Mouse (Mus musculus) G1E (cell line): ENCODE measurements around the gene Ntf3. TPM values are rescaled to one million over a fixed set of nuclear protein-coding genes. Genes with fewer than 3 reads are reported as not detected.

Experiments
- ATAC-seq: 2 replicates; pipeline ENCODE4 v1.8.0; 2016; ENCODE audit warnings: mild to moderate bottlenecking; ENCODE audit not compliant: insufficient number of reproducible peaks, poor library complexity, low FRiP score, severe bottlenecking; ENCODE audit errors: extremely low read depth
- DNase-seq: peaks from one replicate; pipeline ENCODE4 v3.0.0; 2012; ENCODE audit warnings: low spot score
- H3K27me3 ChIP-seq: 2 replicates; pipeline ENCODE4 v1.6.1; 2012; ENCODE audit warnings: mild to moderate bottlenecking, low read length, inconsistent platforms; ENCODE audit not compliant: insufficient read depth
- H3K36me3 ChIP-seq: replicated peaks from 2 replicates; pipeline ENCODE3; 2012; ENCODE audit warnings: mild to moderate bottlenecking, inconsistent platforms
- H3K4me1 ChIP-seq: 2 replicates; pipeline ENCODE4 v1.6.1; 2012; ENCODE audit warnings: low read depth, low read length, inconsistent platforms, mixed read lengths; ENCODE audit not compliant: insufficient read depth
- H3K4me3 ChIP-seq: 2 replicates; pipeline ENCODE4 v1.5.1; 2012; ENCODE audit warnings: low read depth, mild to moderate bottlenecking, inconsistent platforms, low read length, moderate library complexity, mixed read lengths
- H3K9me3 ChIP-seq: replicated peaks from 2 replicates; pipeline ENCODE4 v1.6.1; 2012; ENCODE audit warnings: inconsistent platforms
- CTCF ChIP-seq: IDR thresholded peaks from 2 replicates; pipeline ENCODE4 v1.5.1; 2012; ENCODE audit warnings: low read depth, low read length, inconsistent platforms, mixed read lengths
- GATA1 ChIP-seq: IDR thresholded peaks from 2 replicates; pipeline ENCODE4 v1.6.1; 2012; ENCODE audit warnings: borderline replicate concordance, low read length, inconsistent platforms, mixed read lengths
- GATA2 ChIP-seq: IDR thresholded peaks from 2 replicates; pipeline ENCODE4 v1.6.1; 2012; ENCODE audit warnings: low read depth, low read length, inconsistent platforms, borderline replicate concordance
- POLR2AphosphoS5 ChIP-seq: IDR thresholded peaks from 2 replicates; pipeline ENCODE4 v1.6.1; 2012; ENCODE audit warnings: low read depth, low read length, inconsistent platforms; ENCODE audit not compliant: insufficient replicate concordance
- TAL1 ChIP-seq: conservative IDR thresholded peaks from 2 replicates; pipeline ENCODE4 v1.6.1; 2012; ENCODE audit warnings: low read depth, low read length, inconsistent platforms, mixed read lengths
- polyA plus RNA-seq: library from polyadenylated mRNA; stranded (reverse); fragments of >175 nt; gene quantifications from 2 replicates; pipeline ENCODE4 v1.2.3, GENCODE M21; 2012
- total RNA-seq, 2 experiments: library from RNA; stranded (forward) in 1 of 2; stranded (reverse) in 1 of 2; fragments of 200-1000 nt in 1 of 2; fragments of >200 nt in 1 of 2; fragmentation: Nextera tagmentation in 1 of 2; gene quantifications; 2 replicates each; pipeline ENCODE4 v1.2.3; 2014 to 2017

Gene Ntf3
- total and polyA plus RNA-seq, 3 experiments, result not detected

DNA sequence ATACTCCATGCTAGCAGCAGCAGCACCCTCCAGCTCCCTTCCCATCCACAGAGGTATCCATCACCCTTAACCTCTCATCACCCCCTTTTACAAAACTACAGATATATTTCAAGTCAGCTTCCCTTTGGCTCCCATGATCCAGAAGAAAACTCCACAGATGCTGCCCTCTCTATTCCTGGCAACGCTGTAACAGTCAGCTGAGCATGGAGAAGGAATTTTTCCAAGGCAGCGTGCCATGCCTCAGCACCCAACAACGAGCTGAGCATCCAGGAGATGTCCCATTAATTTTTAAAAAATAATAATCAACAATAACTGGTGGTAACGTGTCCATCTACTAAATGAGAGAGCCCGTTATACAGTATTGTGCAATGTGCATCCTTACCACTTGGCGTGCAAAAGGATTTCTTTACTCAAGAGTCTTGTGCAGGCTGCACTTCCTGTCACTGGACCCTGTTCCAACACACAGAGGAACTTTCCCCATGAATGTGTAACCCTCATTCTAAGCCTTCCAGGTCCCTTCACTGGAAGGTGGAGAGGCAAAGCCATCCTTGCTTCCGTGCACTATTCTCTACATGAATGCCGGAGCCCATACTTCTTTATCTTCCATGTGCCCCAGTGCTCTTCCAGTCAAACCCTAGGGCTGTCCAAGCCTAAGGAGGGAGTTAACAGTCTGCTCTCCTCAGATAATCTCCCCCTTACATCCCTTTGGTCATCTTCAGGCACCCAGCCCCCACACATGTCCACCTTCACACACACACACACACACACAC, 5.0 kb downstream of the Ntf3 start:
- no peaks in the 10 kb centered on the region; the same call in 1 of the 2 replicates for H3K27me3 ChIP-seq
- H3K36me3 ChIP-seq, result no peaks in the 10 kb centered on the region
- no peak for TF ChIP-seq GATA2
- TF ChIP-seq CTCF, result no peak
- TF ChIP-seq TAL1, result no peak
- TF ChIP-seq POLR2AphosphoS5, result no peak
- TF ChIP-seq GATA1, result no peak
- DNase-seq, result no peak
- no peaks in the 10 kb centered on the region for H3K4me1 ChIP-seq
- H3K9me3 ChIP-seq, result peaks cover 77% of the 10 kb centered on the region
- no peak overlapping the region for H3K4me3 ChIP-seq
- ATAC-seq, result no peak

GRCm38 (mm10) chr6:126160067-126160411, 6.7 kb downstream of the Ntf3 start:
- H3K4me1 ChIP-seq, result no peaks in the 10 kb centered on the region
- TF ChIP-seq GATA1 (no peak), POLR2AphosphoS5 (no peak), GATA2 (no peak), CTCF (no peak), TAL1 (no peak)
- ATAC-seq (no peak), DNase-seq (no peak)
- no peaks in the 10 kb centered on the region for H3K36me3 ChIP-seq
- H3K4me3 ChIP-seq, result no peak overlapping the region
- H3K9me3 ChIP-seq, result peaks cover 77% of the 10 kb centered on the region
- H3K27me3 ChIP-seq, result no peaks in the 10 kb centered on the region; the same call in 1 of the 2 replicates

DNA sequence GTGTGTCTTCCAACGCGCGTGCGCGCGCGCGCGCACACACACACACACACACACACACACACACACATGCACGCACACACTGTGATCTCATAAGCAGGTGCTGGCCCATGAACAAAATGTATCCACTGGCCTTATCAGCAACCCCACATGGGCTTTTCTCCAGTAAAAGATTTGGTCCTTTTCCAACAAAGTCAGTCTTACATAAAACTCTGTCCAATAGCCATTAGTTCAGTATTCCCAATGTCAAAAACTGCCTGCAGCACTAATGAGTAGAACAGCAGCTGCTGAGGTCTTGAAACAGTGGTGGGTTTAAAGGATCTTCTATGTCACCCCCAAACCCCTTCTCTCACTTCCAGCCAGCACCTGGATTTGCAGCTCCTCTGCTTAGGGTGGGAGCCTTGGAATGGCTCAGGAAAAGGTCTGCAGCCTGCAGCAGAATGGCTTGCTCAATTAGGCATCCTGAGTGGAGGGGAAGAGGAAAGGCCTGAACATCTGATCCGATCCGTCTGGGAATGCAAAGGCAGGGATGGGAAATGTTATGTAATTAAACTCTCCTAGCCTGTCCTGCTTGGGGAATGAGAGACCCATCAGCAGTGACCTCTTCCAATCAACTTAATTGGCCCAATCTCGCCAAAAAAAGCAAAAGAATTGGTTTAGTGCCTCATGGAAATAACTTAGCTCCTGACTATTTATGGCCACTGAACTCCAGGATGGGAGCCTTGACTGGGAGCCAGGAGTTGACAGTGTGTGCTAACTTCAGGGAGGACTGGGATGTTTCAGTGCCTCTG, 7.2 kb downstream of the Ntf3 start:
- Histone ChIP-seq H3K4me3 (no peak overlapping the region), H3K27me3 (no peaks in the 10 kb centered on the region; the same call in 1 of the 2 replicates), H3K36me3 (no peaks in the 10 kb centered on the region), H3K4me1 (no peaks in the 10 kb centered on the region), H3K9me3 (peaks cover 78% of the 10 kb centered on the region)
- ATAC-seq (no peak), DNase-seq (no peak)
- TF ChIP-seq CTCF (no peak), TAL1 (no peak), GATA1 (no peak), POLR2AphosphoS5 (no peak), GATA2 (no peak)

DNA sequence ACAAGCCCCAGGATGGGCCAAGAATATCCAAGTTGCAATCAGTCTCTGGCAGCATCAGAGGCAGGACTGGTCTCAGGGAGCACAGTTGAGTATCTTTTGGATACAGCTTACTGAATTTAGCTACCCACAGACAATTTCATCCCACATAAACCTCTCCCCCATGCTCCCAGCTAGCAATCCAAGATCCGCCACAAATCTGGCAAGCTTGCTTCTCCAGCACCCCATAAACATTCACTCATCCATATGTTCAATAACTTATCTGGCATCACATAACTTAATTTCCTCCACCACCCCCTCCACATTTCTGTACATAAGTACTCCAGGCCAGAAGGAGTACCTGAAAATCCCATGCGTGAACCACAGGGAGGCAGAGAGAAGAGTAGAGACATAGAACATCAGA, 10.8 kb downstream of the Ntf3 start:
- DNase-seq, result no peak
- ATAC-seq, result no peak
- Histone ChIP-seq H3K4me1 (no peaks in the 10 kb centered on the region), H3K9me3 (peaks cover 63% of the 10 kb centered on the region), H3K27me3 (no peaks in the 10 kb centered on the region), H3K4me3 (no peak overlapping the region), H3K36me3 (no peaks in the 10 kb centered on the region)
- TF ChIP-seq POLR2AphosphoS5 (no peak), CTCF (no peak), TAL1 (no peak), GATA2 (no peak), GATA1 (no peak)

GRCm38 (mm10) chr6:126154372-126154982, 12.2 kb downstream of the Ntf3 start:
- Histone ChIP-seq H3K27me3 (no peaks in the 10 kb centered on the region), H3K9me3 (peaks cover 57% of the 10 kb centered on the region), H3K4me1 (no peaks in the 10 kb centered on the region), H3K36me3 (no peaks in the 10 kb centered on the region), H3K4me3 (no peak overlapping the region)
- ATAC-seq (no peak), DNase-seq (no peak)
- TF ChIP-seq CTCF (no peak), GATA1 (no peak), POLR2AphosphoS5 (no peak), GATA2 (no peak), TAL1 (no peak)

DNA sequence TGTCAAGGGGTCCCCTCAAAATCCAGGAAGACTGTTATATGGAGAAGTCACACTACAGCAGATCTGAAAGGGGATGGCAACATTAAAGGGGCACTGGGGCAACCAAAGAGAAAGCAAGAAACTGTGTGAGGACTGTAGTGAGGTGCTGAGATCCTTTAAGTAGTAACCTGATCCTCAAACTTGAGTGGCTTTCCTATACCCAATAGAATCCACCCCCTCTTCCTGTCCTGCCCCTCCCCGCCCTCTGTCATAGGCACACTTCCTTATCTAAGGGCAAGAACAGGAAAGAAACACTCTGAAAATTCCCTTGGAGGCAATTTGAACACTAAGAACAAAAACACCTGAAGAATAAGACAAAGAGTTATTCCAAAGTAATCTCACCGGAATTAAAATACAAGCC, 13.6 kb downstream of the Ntf3 start:
- no peaks in the 10 kb centered on the region for H3K27me3 ChIP-seq
- TF ChIP-seq GATA1 (no peak), POLR2AphosphoS5 (no peak), CTCF (no peak), GATA2 (no peak), TAL1 (no peak)
- H3K36me3 ChIP-seq, result no peaks in the 10 kb centered on the region

More for the DNA sequence above, 13.6 kb downstream of the Ntf3 start:
- Histone ChIP-seq H3K4me3 (no peak overlapping the region), H3K9me3 (peaks cover 59% of the 10 kb centered on the region), H3K4me1 (no peaks in the 10 kb centered on the region)
- no peak for DNase-seq
- ATAC-seq, result no peak
